Mouse (Mus musculus): ENCODE results near the gene Evc. TPM values are rescaled to one million over a fixed set of nuclear protein-coding genes. Genes with fewer than 3 reads are reported as not detected.

Evc gene
- total RNA-seq, 1 experiment, result 35.1 TPM

GRCm38 (mm10) chr5:37332066-37332465 lies 4.6 kb downstream of the Evc start:
- TF ChIP-seq MAFK (IDR thresholded peaks at IDR 0.05; ENCODE audit: insufficient read depth, low read depth, low read length), result no peak
- no peak for TF ChIP-seq ZNF384 (IDR thresholded peaks at IDR 0.05; ENCODE audit: low read depth, low read length)
- TF ChIP-seq HCFC1 (IDR thresholded peaks at IDR 0.05; ENCODE audit: borderline replicate concordance, insufficient read depth, low read length), result no peak
- no peak for TF ChIP-seq ZC3H11A (IDR thresholded peaks at IDR 0.05; ENCODE audit: borderline replicate concordance, low read depth, low read length)
- no peak for TF ChIP-seq CHD2 (IDR thresholded peaks at IDR 0.05; ENCODE audit: low read depth, low read length)
- H3K36me3 ChIP-seq (ENCODE audit: control insufficient read depth, insufficient read depth, low read length, poor library complexity, severe bottlenecking), result peaks cover 2% of the 10 kb centered on the region; the same call in 1 of the 2 replicates
- DNase-seq (ENCODE audit: low read depth, low spot score), result no peak
- H3K4me1 ChIP-seq (ENCODE audit: control insufficient read depth in 2 of 2, insufficient read depth in 2 of 2, low read length in 2 of 2, poor library complexity in 1 of 2), result peaks cover 0 to 8% of the 10 kb centered on the region in 2 experiments; a peak in 1 of 4 replicates
- no peak overlapping the region for H3K9ac ChIP-seq (ENCODE audit: insufficient read depth, low read depth, low read length, poor library complexity, severe bottlenecking)
- no peak overlapping the region for H3K27ac ChIP-seq (ENCODE audit: insufficient read depth, low read depth, low read length, poor library complexity, severe bottlenecking)
- H3K9me3 ChIP-seq (ENCODE audit: control insufficient read depth, insufficient read depth, low read depth, low read length), result no peaks in the 10 kb centered on the region
- H3K4me3 ChIP-seq (ENCODE audit: insufficient read depth in 1 of 2, low read depth in 1 of 2, low read length in 2 of 2, poor library complexity in 1 of 2, severe bottlenecking in 1 of 2), result no peak overlapping the region
- in situ Hi-C loops (cut with MboI; ENCODE audit: low sequenced_read_pairs in 2 of 2, unreplicated experiment in 2 of 2), result no loop called here

DNA sequence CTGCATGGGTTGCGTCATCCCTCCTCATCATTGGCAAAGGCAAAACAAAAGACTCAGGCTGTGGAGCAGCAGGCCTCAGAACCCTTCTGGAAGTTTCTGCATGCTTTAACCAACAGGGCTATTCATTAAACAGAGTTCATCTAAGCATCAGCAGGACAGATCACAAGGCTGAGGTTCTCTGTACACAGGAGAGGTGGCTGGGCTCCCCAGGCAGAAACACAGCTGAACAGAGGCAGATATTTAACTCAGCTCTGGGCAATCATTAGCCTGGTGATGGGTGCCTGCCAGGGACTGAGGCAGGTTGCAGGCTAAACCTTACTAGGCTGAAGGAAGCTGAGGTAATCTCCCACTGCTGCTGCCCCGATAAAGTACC lies 5.6 kb downstream of the Evc start:
- no peak overlapping the region for H3K27ac ChIP-seq (ENCODE audit: insufficient read depth, low read depth, low read length, poor library complexity, severe bottlenecking)
- H3K9me3 ChIP-seq (ENCODE audit: control insufficient read depth, insufficient read depth, low read depth, low read length), result no peaks in the 10 kb centered on the region
- no peak overlapping the region for H3K9ac ChIP-seq (ENCODE audit: insufficient read depth, low read depth, low read length, poor library complexity, severe bottlenecking)
- in situ Hi-C loops (cut with MboI; ENCODE audit: low sequenced_read_pairs in 2 of 2, unreplicated experiment in 2 of 2), result no loop called here
- H3K4me1 ChIP-seq (ENCODE audit: control insufficient read depth in 2 of 2, insufficient read depth in 2 of 2, low read length in 2 of 2, poor library complexity in 1 of 2), result peaks cover 0 to 8% of the 10 kb centered on the region in 2 experiments; a peak in 1 of 4 replicates
- TF ChIP-seq ZNF384 (IDR thresholded peaks at IDR 0.05; ENCODE audit: low read depth, low read length) (no peak), CHD2 (IDR thresholded peaks at IDR 0.05; ENCODE audit: low read depth, low read length) (no peak), HCFC1 (IDR thresholded peaks at IDR 0.05; ENCODE audit: borderline replicate concordance, insufficient read depth, low read length) (no peak), MAFK (IDR thresholded peaks at IDR 0.05; ENCODE audit: insufficient read depth, low read depth, low read length) (no peak), ZC3H11A (IDR thresholded peaks at IDR 0.05; ENCODE audit: borderline replicate concordance, low read depth, low read length) (no peak)
- DNase-seq (ENCODE audit: low read depth, low spot score), result no peak
- no peak overlapping the region for H3K4me3 ChIP-seq (ENCODE audit: insufficient read depth in 1 of 2, low read depth in 1 of 2, low read length in 2 of 2, poor library complexity in 1 of 2, severe bottlenecking in 1 of 2)
- peaks cover 2% of the 10 kb centered on the region; the same call in 1 of the 2 replicates for H3K36me3 ChIP-seq (ENCODE audit: control insufficient read depth, insufficient read depth, low read length, poor library complexity, severe bottlenecking)

DNA sequence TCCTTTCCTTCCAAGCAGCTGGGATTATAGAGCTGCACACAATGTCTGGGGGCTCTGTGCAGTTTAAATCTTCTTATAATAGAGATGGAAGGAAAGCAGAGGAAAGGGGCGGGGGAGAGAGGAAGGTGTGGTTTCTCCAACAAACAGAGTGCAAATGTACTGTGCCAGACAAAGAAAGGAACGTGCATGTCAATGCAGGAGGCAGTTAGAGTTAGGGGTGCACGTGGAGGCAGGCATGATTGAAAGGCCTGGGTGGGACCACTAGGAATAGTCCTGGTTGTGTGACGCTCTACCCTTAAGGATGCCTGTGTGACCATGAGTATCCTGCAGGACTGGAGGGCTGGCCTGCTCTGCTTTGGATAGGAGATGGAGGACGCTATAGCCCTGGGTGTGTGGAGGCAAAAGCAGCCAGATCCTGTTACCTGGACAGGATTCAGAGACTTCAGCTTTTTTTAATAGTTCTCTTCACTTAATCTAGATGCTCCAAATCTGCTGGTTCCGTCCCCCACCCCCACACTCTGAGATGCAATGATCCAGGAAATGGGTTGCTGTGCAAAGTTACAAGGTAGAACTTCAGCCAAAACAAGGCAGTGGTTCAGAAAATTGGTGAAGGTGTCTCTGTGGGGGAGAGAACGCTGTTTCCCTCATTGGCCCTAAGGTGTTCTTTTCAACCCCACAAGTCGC lies 6.1 kb downstream of the Evc start:
- peaks cover 2% of the 10 kb centered on the region; the same call in 1 of the 2 replicates for H3K36me3 ChIP-seq (ENCODE audit: control insufficient read depth, insufficient read depth, low read length, poor library complexity, severe bottlenecking)
- H3K4me1 ChIP-seq (ENCODE audit: control insufficient read depth in 2 of 2, insufficient read depth in 2 of 2, low read length in 2 of 2, poor library complexity in 1 of 2), result peaks cover 0 to 5% of the 10 kb centered on the region in 2 experiments; a peak in 1 of 4 replicates
- no peaks in the 10 kb centered on the region for H3K9me3 ChIP-seq (ENCODE audit: control insufficient read depth, insufficient read depth, low read depth, low read length)
- no peak overlapping the region for H3K4me3 ChIP-seq (ENCODE audit: insufficient read depth in 1 of 2, low read depth in 1 of 2, low read length in 2 of 2, poor library complexity in 1 of 2, severe bottlenecking in 1 of 2)
- no peak for DNase-seq (ENCODE audit: low read depth, low spot score)
- H3K27ac ChIP-seq (ENCODE audit: insufficient read depth, low read depth, low read length, poor library complexity, severe bottlenecking), result no peak overlapping the region
- no peak for TF ChIP-seq ZC3H11A (IDR thresholded peaks at IDR 0.05; ENCODE audit: borderline replicate concordance, low read depth, low read length)
- TF ChIP-seq HCFC1 (IDR thresholded peaks at IDR 0.05; ENCODE audit: borderline replicate concordance, insufficient read depth, low read length), result no peak
- TF ChIP-seq CHD2 (IDR thresholded peaks at IDR 0.05; ENCODE audit: low read depth, low read length), result no peak
- no peak overlapping the region for H3K9ac ChIP-seq (ENCODE audit: insufficient read depth, low read depth, low read length, poor library complexity, severe bottlenecking)
- in situ Hi-C loops (cut with MboI; ENCODE audit: low sequenced_read_pairs in 2 of 2, unreplicated experiment in 2 of 2), result no loop called here

DNA sequence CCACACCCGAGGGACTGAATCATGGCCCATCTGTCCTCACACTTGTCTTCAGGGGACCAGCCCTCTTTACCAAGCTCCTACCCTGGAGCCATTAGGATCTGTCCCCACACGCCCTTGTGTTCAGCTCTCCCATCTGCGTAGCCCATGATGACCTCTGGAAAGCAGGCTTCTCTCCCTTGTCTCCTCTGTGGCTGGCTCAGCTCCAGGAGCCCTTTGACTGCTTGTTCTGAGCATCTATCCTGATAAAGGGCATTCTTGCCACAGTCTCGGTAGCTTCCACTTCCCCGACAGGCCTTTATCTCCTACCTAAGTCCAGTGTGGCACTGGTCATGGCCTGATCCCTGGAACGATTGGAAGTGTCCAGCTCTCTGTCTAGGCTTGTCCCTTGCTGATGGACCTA lies 10.0 kb downstream of the Evc start:
- H3K27ac ChIP-seq (ENCODE audit: insufficient read depth, low read depth, low read length, poor library complexity, severe bottlenecking), result no peak overlapping the region
- H3K4me3 ChIP-seq (ENCODE audit: insufficient read depth in 1 of 2, low read depth in 1 of 2, low read length in 2 of 2, poor library complexity in 1 of 2, severe bottlenecking in 1 of 2), result no peak overlapping the region
- H3K36me3 ChIP-seq (ENCODE audit: control insufficient read depth, insufficient read depth, low read length, poor library complexity, severe bottlenecking), result peaks cover 5% of the 10 kb centered on the region; the same call in 1 of the 2 replicates
- in situ Hi-C loops (cut with MboI; ENCODE audit: low sequenced_read_pairs in 2 of 2, unreplicated experiment in 2 of 2), result no loop called here
- no peak for DNase-seq (ENCODE audit: low read depth, low spot score)
- no peaks in the 10 kb centered on the region for H3K9me3 ChIP-seq (ENCODE audit: control insufficient read depth, insufficient read depth, low read depth, low read length)
- TF ChIP-seq ZC3H11A (IDR thresholded peaks at IDR 0.05; ENCODE audit: borderline replicate concordance, low read depth, low read length), result no peak
- TF ChIP-seq MAFK (IDR thresholded peaks at IDR 0.05; ENCODE audit: insufficient read depth, low read depth, low read length), result no peak
- TF ChIP-seq CHD2 (IDR thresholded peaks at IDR 0.05; ENCODE audit: low read depth, low read length), result no peak
- TF ChIP-seq HCFC1 (IDR thresholded peaks at IDR 0.05; ENCODE audit: borderline replicate concordance, insufficient read depth, low read length), result no peak
- no peak for TF ChIP-seq ZNF384 (IDR thresholded peaks at IDR 0.05; ENCODE audit: low read depth, low read length)
- peaks cover 0 to 5% of the 10 kb centered on the region in 2 experiments; a peak in 1 of 4 replicates for H3K4me1 ChIP-seq (ENCODE audit: control insufficient read depth in 2 of 2, insufficient read depth in 2 of 2, low read length in 2 of 2, poor library complexity in 1 of 2)
- no peak overlapping the region for H3K9ac ChIP-seq (ENCODE audit: insufficient read depth, low read depth, low read length, poor library complexity, severe bottlenecking)

Data from ES-E14 (cell line).